Mouse (Mus musculus): ENCODE measurements at regions not wholly inside any gene's neighbourhood (a gene's known extent, or its start where the extent isn't known, plus 50 kb on each side); places are given as distances from the start of the nearest gene placed in this dataset.

DNA sequence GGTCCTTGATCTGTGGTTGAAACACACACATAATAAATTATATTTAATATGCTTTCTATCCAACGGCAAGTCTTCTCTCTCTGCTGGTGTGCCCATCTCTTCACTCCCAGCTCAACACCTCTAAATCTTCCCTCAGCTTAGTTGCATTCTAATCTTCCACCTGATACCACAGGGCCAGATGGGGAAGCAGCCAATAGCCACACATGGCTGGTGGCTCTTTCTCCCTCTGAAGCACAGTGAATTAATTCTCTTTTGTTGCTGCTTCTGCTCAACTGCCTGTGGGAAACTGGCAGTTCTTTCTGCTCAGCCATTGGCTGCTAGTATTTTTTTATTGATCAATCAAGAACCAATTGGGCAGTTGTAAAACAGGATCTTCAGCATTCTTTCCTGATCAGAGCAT lies 750.0 kb downstream of the Serpinb8 start:
- DNase-seq (ENCODE audit: low read depth, low spot score): no peak

DNA sequence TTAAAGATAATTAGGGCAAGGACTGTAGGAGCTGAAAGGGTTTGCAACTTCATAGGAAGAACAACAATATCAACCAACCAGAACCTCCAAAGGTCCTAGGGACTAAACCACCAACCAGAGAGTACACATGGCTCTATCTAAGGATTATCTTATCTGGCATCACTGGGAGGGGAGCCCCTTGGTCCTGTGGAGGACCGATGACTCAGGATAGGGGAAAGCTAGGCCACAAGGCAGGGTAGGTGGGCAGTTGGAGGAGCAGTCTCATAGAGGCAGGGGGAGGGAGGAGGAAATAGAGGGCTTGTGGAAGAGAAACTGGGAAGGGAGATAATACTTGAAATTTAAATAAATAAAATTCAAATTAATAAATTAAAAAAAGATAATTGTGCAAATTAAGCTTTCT lies 751.5 kb downstream of the Serpinb8 start:
- DNase-seq (ENCODE audit: low read depth, low spot score): no peak

DNA sequence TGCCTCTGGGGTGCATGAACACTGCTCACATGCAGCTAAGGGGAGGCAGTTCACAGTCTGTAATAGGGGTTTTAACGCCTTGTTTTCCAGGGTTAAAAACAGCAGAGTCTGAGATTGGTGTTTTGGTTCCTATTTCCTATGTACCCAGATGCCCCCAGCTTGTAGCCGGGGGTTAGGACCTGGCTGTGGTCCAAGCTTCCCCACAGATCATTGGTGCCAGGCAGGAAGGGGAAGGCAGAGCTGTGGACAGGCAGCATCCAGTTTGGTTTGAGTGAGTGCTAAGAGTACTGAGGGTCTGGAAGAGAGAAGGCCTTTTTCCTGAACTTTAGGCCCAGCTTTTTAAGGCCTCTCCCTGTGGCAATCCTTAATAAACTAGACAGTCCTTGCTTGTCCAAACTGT lies 774.0 kb downstream of the Serpinb8 start:
- DNase-seq (ENCODE audit: low read depth, low spot score): no peak

DNA sequence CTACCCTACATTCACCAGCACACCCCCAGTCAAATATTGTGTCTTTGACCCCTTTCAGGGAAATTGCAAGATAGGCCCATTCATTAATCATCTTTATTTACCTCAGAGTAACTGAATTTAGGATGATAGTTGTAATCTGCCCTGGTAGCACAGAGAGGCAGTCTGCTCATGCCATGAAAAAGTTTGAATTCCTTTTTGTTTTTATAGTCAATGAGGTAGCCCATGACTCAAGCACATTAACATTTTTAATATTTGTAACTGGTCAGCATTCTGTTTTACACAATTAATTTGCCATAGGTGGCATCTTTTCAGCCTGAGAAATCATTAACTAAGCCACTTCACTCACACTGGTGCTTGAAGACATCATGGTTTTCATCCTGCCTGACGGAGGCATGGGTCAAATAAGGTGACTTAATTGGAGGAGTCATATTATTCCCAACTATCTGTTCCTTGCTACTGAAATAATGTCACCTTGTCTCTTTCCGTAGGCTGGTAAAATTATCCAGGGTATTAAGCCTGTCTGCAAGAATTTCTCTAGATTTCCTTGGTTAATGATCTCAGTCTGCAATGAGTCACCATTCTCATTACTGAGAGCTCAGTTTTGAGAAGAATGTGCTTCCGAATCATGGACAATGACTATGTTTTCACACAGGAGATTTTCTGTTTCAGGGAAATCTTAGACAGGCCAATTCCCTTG lies 780.2 kb downstream of the Serpinb8 start:
- no peak for DNase-seq (ENCODE audit: low read depth, low spot score)

DNA sequence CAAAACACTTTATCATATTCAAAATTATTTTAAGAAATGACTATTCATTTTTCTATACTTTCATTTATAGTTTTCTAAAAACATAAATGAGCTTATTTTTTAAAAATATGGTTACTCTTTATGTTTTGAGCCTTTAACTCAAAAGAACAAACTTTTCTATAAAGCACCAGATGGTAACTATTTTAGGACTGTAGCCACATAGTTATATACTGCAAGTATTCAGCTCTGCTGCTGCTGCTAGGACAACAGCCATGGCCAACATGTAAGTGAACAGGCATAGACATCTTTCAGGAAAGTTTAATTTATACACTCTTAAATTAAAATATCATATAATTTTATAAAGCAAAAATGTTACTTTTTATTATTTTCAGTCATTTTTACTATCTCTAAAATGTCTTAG lies 800.1 kb downstream of the Serpinb8 start:
- DNase-seq (ENCODE audit: low read depth, low spot score): no peak

DNA sequence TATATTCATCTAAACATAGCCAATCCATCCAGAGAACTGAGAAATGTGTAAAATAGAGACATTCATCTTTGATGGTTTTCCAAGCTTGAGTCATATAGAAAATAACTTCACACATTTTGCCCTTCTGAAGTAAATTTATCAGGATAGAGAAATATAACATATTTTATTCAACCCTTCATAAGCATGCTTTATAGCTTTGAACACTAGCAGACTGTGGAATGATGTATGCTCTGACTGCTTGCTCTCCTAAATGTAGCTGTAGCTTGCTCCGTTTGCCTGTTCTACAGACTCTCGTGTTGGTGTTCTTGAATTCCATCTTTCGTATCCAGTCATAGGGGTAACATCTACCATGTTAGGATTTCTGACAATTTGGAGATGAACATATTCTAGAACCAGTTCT lies 800.7 kb downstream of the Serpinb8 start:
- DNase-seq (ENCODE audit: low read depth, low spot score): no peak

DNA sequence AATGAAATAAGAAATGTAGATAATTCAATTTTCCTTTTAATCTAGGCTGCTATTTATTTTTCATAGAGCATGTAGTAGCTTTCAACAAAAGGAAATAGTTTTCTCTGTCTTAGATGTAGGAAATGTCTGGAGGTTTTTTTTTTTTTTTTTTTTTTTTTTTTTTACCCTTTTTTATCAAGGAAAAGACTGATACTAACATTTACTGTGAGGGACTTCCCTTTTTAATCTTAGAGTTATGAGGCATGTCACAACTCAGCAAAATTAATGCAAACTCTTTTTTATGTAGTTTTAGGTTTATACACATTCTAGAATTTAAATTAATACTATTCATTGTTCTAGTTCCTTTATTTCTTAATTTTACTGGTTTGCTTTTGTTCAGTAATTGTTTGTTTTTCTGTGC lies 850.0 kb downstream of the Serpinb8 start:
- no peak for DNase-seq (ENCODE audit: low read depth, low spot score)

DNA sequence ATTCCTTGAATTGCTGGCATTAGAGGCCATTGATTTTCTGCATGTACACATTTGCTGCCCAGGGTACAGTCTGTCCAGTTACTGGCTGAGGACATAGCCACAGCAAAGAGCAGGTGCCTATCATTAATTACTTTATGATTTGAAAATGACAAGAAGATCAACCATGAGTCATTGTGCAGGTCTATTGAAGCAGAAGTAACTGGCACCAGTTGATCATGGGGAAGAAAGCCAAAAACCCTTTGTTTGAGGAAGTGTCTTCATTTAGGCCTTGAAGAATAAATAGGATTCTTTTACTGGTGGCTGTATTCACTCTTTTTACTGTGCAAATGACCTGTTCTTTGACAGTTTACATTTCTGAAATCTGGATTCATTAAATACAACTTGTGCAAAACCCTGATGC lies 863.0 kb downstream of the Serpinb8 start:
- DNase-seq (ENCODE audit: low read depth, low spot score): no peak

DNA sequence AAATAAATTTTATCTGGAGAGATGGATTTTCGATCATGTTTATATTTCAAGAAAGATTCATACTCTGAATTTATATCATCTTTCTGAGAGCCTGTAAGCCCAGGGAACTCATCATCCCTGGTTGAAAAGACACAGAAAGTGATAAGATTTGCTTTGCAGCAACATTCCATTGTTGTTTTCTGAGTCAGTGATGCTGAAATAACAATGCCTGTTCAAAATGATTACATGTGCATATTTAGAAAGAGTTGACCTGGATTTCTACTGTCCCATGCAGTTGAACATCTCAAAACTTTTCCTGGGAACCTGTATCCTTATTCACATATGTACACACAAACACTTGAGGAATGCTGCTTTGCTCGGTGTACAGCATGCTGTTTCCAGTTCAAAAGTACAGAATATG lies 882.2 kb downstream of the Serpinb8 start:
- no peak for DNase-seq (ENCODE audit: low read depth, low spot score)

DNA sequence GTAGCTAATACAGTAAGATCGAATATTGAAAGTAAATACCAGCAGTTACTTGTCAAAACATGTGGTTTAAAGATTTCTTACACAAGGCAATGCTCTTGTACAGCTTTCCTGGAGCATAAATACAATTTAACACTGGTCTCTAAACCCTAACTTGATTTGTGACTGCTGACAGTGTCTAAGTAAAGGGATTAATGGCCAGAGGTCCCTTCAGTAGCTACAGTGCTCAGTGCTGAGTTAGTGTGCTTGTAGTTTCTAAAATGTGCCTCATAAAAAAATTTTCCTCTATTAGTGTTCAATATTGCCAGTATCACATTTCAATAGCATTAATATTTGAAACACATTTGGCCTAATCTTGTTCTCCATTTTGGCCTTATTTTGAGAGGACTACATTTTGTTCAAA lies 909.0 kb downstream of the Serpinb8 start:
- peak; percentile 1 for DNase-seq (ENCODE audit: low read depth, low spot score)

DNA sequence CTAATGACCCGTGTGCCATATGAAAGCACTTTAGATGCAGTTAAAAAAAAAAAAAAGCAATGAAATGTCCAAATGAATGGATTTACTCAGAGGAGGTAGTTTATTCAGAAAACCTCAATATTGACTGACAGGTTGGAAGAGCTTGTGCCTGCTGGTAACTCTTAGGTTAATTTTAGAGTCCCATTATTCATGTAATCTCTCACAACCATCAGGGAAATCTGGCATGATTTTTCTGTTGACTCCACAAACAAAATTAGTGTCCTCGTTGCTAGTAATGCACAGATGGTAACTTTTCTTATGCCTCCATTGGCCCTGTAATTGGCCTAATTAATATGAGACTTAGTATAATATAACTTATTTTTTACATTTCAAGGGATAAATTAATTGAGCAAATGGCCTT lies 937.6 kb downstream of the Serpinb8 start:
- DNase-seq (ENCODE audit: low read depth, low spot score): no peak

DNA sequence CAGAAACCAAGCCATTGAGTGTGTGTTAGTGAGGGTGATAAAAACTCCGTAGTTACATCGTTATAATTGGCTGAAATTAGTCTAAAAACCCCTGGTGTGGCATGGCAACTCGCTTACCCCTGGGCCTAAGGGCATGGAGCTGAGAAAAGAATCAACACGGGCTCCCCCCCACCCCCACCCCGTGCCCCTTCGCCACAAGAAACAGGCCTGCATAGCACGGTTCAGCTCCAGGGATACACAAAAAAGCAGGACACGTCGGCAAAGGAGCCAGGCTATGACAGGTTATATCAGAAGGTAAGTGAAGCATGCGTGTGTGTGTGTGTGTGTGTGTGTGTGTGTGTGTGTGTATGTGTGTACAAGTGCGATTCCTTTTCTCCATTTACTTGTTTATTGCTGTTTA lies 948.4 kb downstream of the Serpinb8 start:
- no peak for DNase-seq (ENCODE audit: low read depth, low spot score)

DNA sequence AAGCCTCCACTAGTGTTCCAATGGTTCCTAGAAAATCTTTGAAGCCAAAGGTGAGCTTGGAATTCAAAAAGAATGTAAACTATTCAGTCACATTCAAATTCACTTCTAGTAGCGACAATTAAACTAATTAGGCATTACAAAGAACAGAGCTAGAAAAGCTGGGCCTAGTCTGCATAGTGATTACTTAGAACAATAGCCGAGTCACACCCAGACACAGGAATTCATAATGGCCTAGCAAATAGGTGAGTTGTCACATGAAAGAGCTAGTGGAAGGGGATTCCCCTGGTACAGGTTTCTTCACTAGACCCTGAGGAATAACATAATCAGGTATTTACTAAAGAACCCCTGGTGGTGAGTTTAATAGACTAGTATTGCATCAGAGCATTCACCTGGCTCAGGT lies 958.9 kb downstream of the Serpinb8 start:
- DNase-seq (ENCODE audit: low read depth, low spot score): no peak

DNA sequence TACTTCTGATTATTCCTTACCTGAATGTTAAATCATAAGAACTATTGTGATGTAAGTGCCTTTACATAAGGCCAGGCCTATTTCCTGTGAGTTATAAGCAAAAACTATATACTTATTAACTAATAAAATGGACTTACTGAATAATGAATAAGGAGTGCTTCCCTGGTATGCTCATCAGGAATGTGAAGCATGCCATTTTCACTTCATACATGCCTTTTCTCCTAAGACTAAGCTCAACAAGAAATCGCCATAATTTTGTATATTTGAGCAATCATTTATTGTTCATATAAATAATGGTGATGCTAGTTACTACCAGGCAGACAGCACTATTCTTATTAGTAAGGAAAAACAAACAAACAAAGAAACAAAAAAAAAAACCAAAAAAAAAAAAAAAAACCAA lies 969.1 kb downstream of the Serpinb8 start:
- no peak for DNase-seq (ENCODE audit: low read depth, low spot score)

DNA sequence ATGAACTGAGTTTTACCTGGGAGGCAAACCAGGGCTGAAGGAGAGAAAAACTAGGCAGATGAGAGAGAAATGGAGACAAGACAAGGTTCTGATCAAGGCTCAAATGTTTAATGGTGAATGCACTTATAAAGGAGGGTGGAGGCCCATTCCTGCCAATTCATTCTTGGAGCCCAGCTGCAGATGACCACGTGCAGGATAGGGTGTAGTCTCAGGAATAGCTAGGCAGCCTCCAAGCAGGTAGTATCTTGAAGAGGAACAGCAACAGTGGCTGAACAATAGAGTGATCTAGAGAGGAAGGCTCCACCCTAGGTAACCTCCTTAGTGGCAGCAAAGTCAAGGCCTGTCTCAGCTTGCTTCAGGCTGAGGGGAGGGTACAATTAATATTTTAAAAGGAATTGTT lies 973.2 kb downstream of the Serpinb8 start:
- no peak for DNase-seq (ENCODE audit: low read depth, low spot score)

DNA sequence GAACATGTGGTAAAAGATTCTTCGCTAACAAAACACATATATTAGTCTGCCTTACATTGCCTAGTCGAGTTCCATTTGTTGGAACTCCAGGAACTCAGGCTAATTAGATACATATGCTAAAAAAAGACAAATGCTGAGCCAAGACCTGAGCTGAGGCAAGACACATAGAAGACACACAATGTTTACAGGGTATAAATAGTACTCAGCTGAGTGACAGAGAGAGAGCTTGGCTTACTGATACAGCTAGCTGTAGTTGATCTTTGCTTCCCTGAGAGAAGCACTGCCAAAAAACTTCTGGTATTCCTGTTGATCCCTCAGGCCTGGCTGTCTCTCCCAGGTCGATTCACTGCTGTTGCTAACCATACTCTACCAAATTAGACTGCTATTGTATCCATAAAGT lies 982.2 kb downstream of the Serpinb8 start:
- DNase-seq (ENCODE audit: low read depth, low spot score): no peak

DNA sequence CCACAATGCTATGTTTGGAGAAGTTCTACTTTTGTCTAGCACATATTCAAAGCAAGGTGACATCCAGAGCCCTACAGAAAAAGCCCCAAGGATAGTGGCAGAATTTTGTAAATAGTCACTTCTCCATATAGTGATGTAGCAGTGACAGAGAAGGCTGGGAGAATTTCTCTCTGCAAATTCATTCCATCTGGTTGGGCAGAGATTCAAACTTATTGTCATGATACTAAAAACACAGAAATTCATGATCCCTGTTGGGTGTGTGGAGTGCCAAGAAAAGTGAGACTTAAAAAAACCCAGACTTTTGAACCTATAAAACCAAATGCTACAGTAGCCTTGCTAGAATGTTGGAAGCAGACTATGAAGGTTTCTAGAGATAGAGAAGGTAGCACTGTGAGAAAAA lies 983.0 kb downstream of the Serpinb8 start:
- no peak for DNase-seq (ENCODE audit: low read depth, low spot score)

DNA sequence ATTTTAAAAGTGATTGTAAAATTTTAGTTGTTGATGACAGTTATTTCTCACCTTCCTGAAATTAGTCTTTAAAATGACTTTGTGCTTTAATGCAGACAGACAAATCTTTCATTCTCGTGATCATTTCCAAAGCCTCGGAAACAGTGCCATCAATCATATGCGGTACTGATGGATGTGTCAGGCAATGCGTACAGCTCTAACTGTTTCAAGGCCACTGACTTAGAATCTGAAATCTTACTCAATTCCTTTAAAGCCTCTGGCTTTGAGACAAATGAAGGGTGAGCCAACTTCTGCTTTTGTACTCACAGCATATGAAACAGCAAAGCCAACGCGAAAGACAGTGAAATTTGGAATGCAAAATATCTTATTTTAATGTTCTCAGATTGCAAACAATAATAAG lies 987.0 kb downstream of the Serpinb8 start:
- no peak for DNase-seq (ENCODE audit: low read depth, low spot score)

DNA sequence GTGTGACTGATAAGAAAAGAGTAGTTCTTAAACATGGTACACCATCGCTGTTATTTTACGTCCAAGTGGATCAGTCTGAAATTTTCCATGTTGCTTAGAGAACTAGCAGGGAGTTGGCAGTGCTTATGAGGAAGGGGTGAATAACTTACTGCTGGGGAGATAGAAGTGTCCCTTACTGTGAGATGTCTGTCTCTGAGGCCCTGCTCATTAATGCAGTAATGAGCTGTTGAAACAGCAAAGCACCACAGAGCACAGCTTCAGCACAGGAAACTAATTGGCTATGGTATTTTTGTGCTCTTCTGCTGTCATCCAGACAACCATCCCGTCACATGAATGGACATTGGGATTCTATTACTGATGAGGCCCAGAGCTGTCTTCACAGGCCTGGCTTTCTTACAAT lies 988.0 kb downstream of the Serpinb8 start:
- no peak for DNase-seq (ENCODE audit: low read depth, low spot score)

DNA sequence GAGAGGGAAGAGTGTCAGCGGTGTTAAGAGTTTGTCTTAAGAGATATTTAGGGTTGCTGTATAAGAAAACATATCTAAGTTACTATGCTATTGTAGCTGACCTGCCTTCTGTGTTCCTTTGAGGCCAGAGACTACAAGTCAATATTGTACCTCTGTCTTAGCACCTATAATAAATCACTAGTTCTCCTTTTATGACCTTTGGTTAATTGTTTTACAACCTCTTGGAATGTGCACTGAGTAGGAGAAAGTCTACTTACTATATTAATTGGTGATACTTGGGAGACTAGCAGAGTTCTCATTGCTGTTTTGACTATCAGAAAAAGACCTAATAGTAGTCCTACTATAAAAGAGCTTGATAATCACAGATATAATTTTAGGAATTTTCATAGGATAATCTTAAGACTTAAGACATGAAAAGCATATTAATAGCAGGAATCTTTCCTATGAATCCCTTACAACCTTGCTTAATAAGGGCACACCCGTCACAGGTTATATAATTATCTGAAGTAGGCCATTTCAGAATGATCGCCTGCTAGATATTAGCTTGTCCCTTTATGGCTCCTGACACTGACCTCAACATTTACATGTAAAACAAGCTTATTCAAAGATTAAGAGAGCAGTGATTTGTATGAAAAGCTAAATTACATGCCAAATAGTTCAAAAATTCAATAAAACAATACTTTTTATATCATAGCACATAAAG lies 1003.1 kb downstream of the Serpinb8 start:
- no peak for DNase-seq (ENCODE audit: low read depth, low spot score)

DNA sequence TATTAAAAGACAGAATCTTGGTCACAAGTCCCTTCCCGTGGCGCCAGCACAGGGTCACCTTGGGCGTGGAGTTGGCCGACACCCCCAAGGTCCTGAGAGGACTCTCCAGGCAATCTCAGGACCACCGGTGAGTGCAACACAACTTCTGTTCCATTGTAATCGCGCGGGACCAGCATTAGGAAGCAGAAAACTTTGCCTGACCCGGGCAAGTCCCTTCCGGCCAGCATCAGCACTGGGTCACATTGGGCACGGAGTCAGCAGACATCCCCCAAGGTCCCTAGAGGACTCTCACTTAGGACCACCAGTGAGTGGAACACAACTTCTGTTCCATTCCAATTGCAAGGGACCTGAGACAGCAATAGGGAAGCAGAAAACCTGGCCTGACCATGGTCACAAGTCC lies 1007.3 kb downstream of the Serpinb8 start:
- DNase-seq (ENCODE audit: low read depth, low spot score): no peak
